Mouse (Mus musculus) heart, adult 2 months (tissue): Measurements from ENCODE around the gene Gm10959.

Experiments used
- CTCF ChIP-seq: fragments of 200-600 bp; IDR thresholded peaks from 2 replicates; pipeline ENCODE4 v1.8.1; 2022; ENCODE audit warnings: antibody characterized with exemption, mild to moderate bottlenecking, moderate library complexity
- EP300 ChIP-seq: fragments of 200-500 bp; IDR thresholded peaks from 2 replicates; pipeline ENCODE4 v1.6.1; 2011; ENCODE audit warnings: low read depth, low read length, control low read depth; ENCODE audit not compliant: insufficient read depth
- POLR2A ChIP-seq: fragments of 200-500 bp; IDR thresholded peaks from 2 replicates; pipeline ENCODE4 v1.6.1; 2011; ENCODE audit warnings: mild to moderate bottlenecking, low read depth, low read length, control low read depth; ENCODE audit not compliant: insufficient read depth

- TF ChIP-seq POLR2A (no peak), CTCF (no peak), EP300 (no peak)
Observed at GRCm38 (mm10) chr3:122876870-122877269, 42.3 kb downstream of the Gm10959 start.
